Mouse (Mus musculus): ENCODE measurements at regions not wholly inside any gene's neighbourhood (a gene's known extent, or its start where the extent isn't known, plus 50 kb on each side); places are given as distances from the start of the nearest gene placed in this dataset.

- TF ChIP-seq CTCF (IDR thresholded peaks at IDR 0.05; ENCODE audit: low read depth, low read length) (no peak), POLR2A (IDR thresholded peaks at IDR 0.05; ENCODE audit: extremely low read depth, insufficient read depth, low read length) (no peak)
Measured at GRCm38 (mm10) chr5:73928691-73929090, 139.5 kb downstream of the Usp46 start.

All from liver, adult 2 months (tissue).